Mouse (Mus musculus) ES-E14 (cell line): Measurements from ENCODE around the gene Mvp.

Experiments
- MAFK ChIP-seq: IDR thresholded peaks from 2 replicates; pipeline ENCODE4 v1.6.1; 2014; ENCODE audit warnings: mild to moderate bottlenecking, low read depth, low read length, inconsistent platforms; ENCODE audit not compliant: insufficient read depth
- ZC3H11A ChIP-seq: IDR thresholded peaks from 2 replicates; pipeline ENCODE4 v1.6.1; 2012; ENCODE audit warnings: low read depth, mild to moderate bottlenecking, inconsistent platforms, low read length, borderline replicate concordance

DNA sequence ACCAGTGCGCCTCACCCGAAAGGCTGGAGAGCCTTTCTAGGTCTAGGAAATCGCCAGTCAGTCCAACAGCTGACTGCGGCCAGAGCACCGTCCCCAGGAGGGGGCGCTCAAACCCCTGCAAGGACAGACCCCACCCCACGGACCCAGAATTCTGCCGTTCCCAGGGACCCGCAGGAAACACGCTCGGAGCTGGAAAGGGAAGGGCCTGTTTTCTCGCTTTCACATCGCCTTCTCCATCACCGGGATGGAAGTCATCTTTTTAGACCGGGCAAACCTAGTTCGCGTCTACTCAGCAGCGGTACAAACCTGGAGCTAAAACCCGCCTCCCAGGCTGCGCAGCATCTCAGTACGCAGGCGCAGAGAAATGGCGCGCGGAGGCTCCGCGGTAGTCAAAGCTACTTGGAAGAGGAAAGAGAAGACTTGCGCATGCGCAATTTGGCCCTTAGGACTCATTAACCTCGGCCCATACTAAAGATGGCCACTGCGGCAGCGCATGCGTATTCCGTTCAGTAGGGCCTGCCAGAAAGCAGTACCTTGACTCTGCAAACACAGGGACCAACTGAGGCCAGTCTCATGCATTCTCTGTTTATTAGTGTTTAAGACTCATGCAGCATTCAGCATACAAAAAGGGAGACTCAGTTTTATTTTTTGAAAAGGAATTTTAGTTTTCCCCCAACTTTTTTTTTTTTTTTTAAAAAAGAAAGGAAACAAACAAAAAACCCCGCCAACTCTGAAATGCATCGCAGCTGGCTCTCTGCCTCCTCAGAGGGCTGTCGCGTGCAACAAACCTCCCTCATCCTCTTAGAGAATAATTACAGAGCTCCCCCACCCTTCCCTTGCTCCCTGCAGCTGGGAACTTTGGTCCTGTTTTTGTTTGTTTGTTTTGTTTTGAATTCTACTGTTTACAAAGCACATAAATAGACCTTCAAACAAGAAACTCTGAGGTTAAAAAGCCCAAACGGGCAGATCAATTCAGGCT is 2.8 kb upstream of the Mvp start, which contains the start of gene Pagr1a:
- no peak for TF ChIP-seq ZC3H11A
- TF ChIP-seq MAFK = no peak; the same call in 1 of the 2 replicates
